Mouse (Mus musculus) neural tube, embryonic 13.5 days (tissue): ENCODE measurements around the gene Usp32. TPM values are rescaled to one million over a fixed set of nuclear protein-coding genes. Genes with fewer than 3 reads are reported as not detected.
A peak's percentile ranks its signal among the peaks of the same experiment; 100 is the strongest.

Source experiments
- ATAC-seq: fragments of 200-750 bp; cut with Nextera tagmentation; 2 replicates; pipeline ENCODE4 v1.8.0; 2017; ENCODE audit warnings: low read depth, mild to moderate bottlenecking, moderate TSS enrichment, moderate library complexity
- H3K27ac ChIP-seq: fragments of 300-500 bp; sonication (generic); replicated peaks from 2 replicates; pipeline ENCODE4 v1.5.1; 2015; ENCODE audit warnings: moderate library complexity, mild to moderate bottlenecking, inconsistent platforms
- H3K27me3 ChIP-seq: fragments of 300-500 bp; sonication (generic); 2 replicates; pipeline ENCODE4 v1.6.1; 2015; ENCODE audit warnings: mild to moderate bottlenecking, inconsistent platforms
- H3K36me3 ChIP-seq: fragments of 300-500 bp; sonication (generic); 2 replicates; pipeline ENCODE4 v1.6.1; 2015; ENCODE audit warnings: mild to moderate bottlenecking, inconsistent platforms
- H3K4me1 ChIP-seq: fragments of 300-500 bp; sonication (generic); replicated peaks from 2 replicates; pipeline ENCODE4 v1.6.1; 2015; ENCODE audit warnings: inconsistent platforms
- H3K4me2 ChIP-seq: fragments of 300-500 bp; sonication (generic); 2 replicates; pipeline ENCODE4 v1.6.1; 2015; ENCODE audit warnings: inconsistent platforms, mild to moderate bottlenecking, moderate library complexity
- H3K4me3 ChIP-seq: fragments of 300-500 bp; sonication (generic); 2 replicates; pipeline ENCODE4 v1.5.1; 2015; ENCODE audit warnings: mild to moderate bottlenecking, inconsistent platforms
- H3K9ac ChIP-seq: fragments of 300-500 bp; sonication (generic); 2 replicates; pipeline ENCODE4 v1.6.1; 2015; ENCODE audit warnings: moderate library complexity, mild to moderate bottlenecking, inconsistent platforms
- H3K9me3 ChIP-seq: fragments of 300-500 bp; sonication (generic); 2 replicates; pipeline ENCODE4 v1.6.1; 2016; ENCODE audit warnings: inconsistent platforms
- WGBS: fragments of 180-500 bp; shearing (Covaris S2); methylation state at CpG from one replicate; pipeline ENCODE4 v1.1.7; 2015; 5-methylcytosine and 5-hydroxymethylcytosine counted together
- polyA plus RNA-seq: library from polyadenylated mRNA; unstranded; fragments of >200 nt; fragmentation: Nextera tagmentation; extraction: Ambion mirVana; gene quantifications from 2 replicates; pipeline ENCODE4 v1.2.1, GENCODE M21; 2015

Gene Usp32
- polyA plus RNA-seq, 1 experiment from 2014 or later, result 11.6 TPM

- peaks cover 47% of the 10 kb centered on the region for H3K27me3 ChIP-seq
- no peak within 1 kb of the TSS for H3K27ac ChIP-seq
- H3K4me3 ChIP-seq, result peak within 1 kb of the TSS; percentile 35
- peak; percentile 40; the same call in 1 of the 2 replicates for ATAC-seq
- peak within 1 kb of the TSS; percentile 64 for H3K4me2 ChIP-seq
- peak within 1 kb of the TSS; percentile 53 for H3K9ac ChIP-seq
- no peaks in the 10 kb centered on the region for H3K36me3 ChIP-seq
- WGBS, result 2% methylated on average over 49 of the region's 49 CpGs
- H3K4me1 ChIP-seq, result peaks cover 21% of the 10 kb centered on the region
- H3K9me3 ChIP-seq, result no peaks in the 10 kb centered on the region
Measured at GRCm38 (mm10) chr11:84957591-84958270, 182.2 kb downstream of the Usp32 start, which contains the start of gene Car4. TSS of gene Car4 (plus strand) at chr11:84957786.

DNA sequence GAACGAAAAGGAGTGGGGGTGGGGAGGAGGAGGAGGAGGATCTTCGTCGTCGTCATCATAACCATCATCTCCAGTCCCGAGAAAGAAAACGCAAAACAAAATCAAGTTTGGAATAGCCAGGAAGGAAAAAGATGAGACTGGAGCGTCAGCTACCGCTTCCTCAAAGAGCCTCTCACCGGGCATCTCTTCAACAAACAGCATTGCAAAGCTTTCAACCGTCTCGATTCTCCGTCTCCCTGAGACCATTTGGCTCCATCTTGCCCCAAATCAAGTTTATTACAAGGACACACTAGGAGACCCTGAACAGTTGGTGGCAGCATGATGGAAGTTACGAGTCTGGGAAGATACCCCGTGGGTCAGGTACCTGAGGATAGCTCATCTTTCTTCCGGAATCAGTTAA, 182.8 kb downstream of the Usp32 start:
- Histone ChIP-seq H3K27me3 (peaks cover 47% of the 10 kb centered on the region), H3K4me2 (peak overlapping the region; percentile 64)
- ATAC-seq, result no peak

GRCm38 (mm10) chr11:84956400-84956799, 183.6 kb downstream of the Usp32 start:
- H3K4me3 ChIP-seq, result no peak overlapping the region
- H3K4me2 ChIP-seq, result no peak overlapping the region
- H3K27ac ChIP-seq, result no peak overlapping the region
- H3K4me1 ChIP-seq, result peaks cover 21% of the 10 kb centered on the region
- H3K36me3 ChIP-seq, result no peaks in the 10 kb centered on the region
- WGBS, result 37% methylated on average over 5 of the region's 5 CpGs
- no peak overlapping the region for H3K9ac ChIP-seq
- peaks cover 47% of the 10 kb centered on the region for H3K27me3 ChIP-seq
- no peak for ATAC-seq
- no peaks in the 10 kb centered on the region for H3K9me3 ChIP-seq

More for the DNA sequence above, 182.8 kb downstream of the Usp32 start:
- 0 out of 2 replicates have a peak overlapping the region, but pooled peaks have one; percentile 53 for H3K9ac ChIP-seq
- peak overlapping the region; percentile 35 for H3K4me3 ChIP-seq
- H3K36me3 ChIP-seq, result no peaks in the 10 kb centered on the region
- peaks cover 21% of the 10 kb centered on the region for H3K4me1 ChIP-seq
- no peaks in the 10 kb centered on the region for H3K9me3 ChIP-seq
- no peak overlapping the region for H3K27ac ChIP-seq
- 9% methylated on average over 15 of the region's 15 CpGs for WGBS

GRCm38 (mm10) chr11:84952611-84953010, 187.3 kb downstream of the Usp32 start:
- no peak for ATAC-seq
- Histone ChIP-seq H3K27ac (no peak overlapping the region), H3K4me1 (peaks cover 6% of the 10 kb centered on the region), H3K9me3 (no peaks in the 10 kb centered on the region), H3K4me3 (no peak overlapping the region), H3K4me2 (no peak overlapping the region), H3K27me3 (peaks cover 19% of the 10 kb centered on the region), H3K36me3 (no peaks in the 10 kb centered on the region), H3K9ac (no peak overlapping the region)
- WGBS, result 56% methylated on average over 2 of the region's 2 CpGs

- Histone ChIP-seq H3K9me3 (no peaks in the 10 kb centered on the region), H3K27ac (no peak overlapping the region), H3K36me3 (no peaks in the 10 kb centered on the region), H3K4me1 (peaks cover 18% of the 10 kb centered on the region), H3K4me3 (no peak overlapping the region), H3K4me2 (no peak overlapping the region), H3K27me3 (peaks cover 6% of the 10 kb centered on the region; the same call in 1 of the 2 replicates), H3K9ac (no peak overlapping the region)
- WGBS, result 62% methylated on average over 3 of the region's 3 CpGs
- no peak for ATAC-seq
Measured at GRCm38 (mm10) chr11:84948526-84948925, 191.4 kb downstream of the Usp32 start.

DNA sequence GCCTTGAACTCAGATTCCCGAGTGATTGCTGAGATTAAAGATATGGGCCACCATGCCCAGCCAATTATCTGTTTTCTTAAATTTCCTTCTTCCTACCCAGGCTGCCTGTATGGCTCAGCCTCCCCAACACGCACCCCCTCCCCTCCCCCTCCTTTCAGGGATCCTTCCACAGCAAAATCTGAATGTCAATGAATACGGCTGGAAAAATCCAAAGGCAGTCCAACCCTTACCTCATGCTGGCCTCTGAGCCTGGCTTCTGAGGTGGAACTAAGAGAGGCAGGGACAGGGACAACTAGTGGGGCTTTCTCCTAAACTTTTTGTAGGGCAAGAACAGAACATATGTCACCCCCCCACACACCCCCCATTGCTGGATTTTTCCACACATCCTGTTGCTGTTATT, 191.8 kb downstream of the Usp32 start:
- H3K9me3 ChIP-seq, result no peaks in the 10 kb centered on the region
- ATAC-seq, result no peak
- 46% methylated on average over 3 of the region's 3 CpGs for WGBS
- H3K27me3 ChIP-seq, result peaks cover 10% of the 10 kb centered on the region
- no peak overlapping the region for H3K4me2 ChIP-seq
- no peak overlapping the region for H3K9ac ChIP-seq
- H3K4me1 ChIP-seq, result peaks cover 21% of the 10 kb centered on the region
- no peaks in the 10 kb centered on the region for H3K36me3 ChIP-seq
- no peak overlapping the region for H3K27ac ChIP-seq
- H3K4me3 ChIP-seq, result no peak overlapping the region

GRCm38 (mm10) chr11:84947206-84947605, 192.8 kb downstream of the Usp32 start:
- H3K4me3 ChIP-seq, result no peak overlapping the region
- H3K9me3 ChIP-seq, result no peaks in the 10 kb centered on the region
- peaks cover 15% of the 10 kb centered on the region for H3K27me3 ChIP-seq
- H3K27ac ChIP-seq, result no peak overlapping the region
- peaks cover 21% of the 10 kb centered on the region for H3K4me1 ChIP-seq
- no peak overlapping the region for H3K4me2 ChIP-seq
- no peak for ATAC-seq
- WGBS, result 58% methylated on average over 6 of the region's 6 CpGs
- no peak overlapping the region for H3K9ac ChIP-seq
- H3K36me3 ChIP-seq, result no peaks in the 10 kb centered on the region

- no peaks in the 10 kb centered on the region for H3K9me3 ChIP-seq
- H3K4me1 ChIP-seq, result peaks cover 21% of the 10 kb centered on the region
- 74% methylated on average over 3 of the region's 3 CpGs for WGBS
- no peak for ATAC-seq
- no peak overlapping the region for H3K4me2 ChIP-seq
- H3K9ac ChIP-seq, result no peak overlapping the region
- H3K27me3 ChIP-seq, result peaks cover 15% of the 10 kb centered on the region
- H3K4me3 ChIP-seq, result no peak overlapping the region
- no peaks in the 10 kb centered on the region for H3K36me3 ChIP-seq
- no peak overlapping the region for H3K27ac ChIP-seq
Measured at GRCm38 (mm10) chr11:84945841-84946240, 194.1 kb downstream of the Usp32 start.

GRCm38 (mm10) chr11:84944639-84945435, 195.1 kb downstream of the Usp32 start:
- Histone ChIP-seq H3K9me3 (no peaks in the 10 kb centered on the region), H3K9ac (no peak overlapping the region), H3K4me1 (peaks cover 22% of the 10 kb centered on the region), H3K27me3 (peaks cover 15% of the 10 kb centered on the region), H3K36me3 (no peaks in the 10 kb centered on the region), H3K4me3 (no peak overlapping the region), H3K4me2 (0 out of 2 replicates have a peak overlapping the region, but pooled peaks have one; percentile 15), H3K27ac (no peak overlapping the region)
- 6% methylated on average over 12 of the region's 12 CpGs for WGBS
- no peak for ATAC-seq

GRCm38 (mm10) chr11:84943948-84944347, 196.0 kb downstream of the Usp32 start:
- peaks cover 28% of the 10 kb centered on the region for H3K4me1 ChIP-seq
- under 1% methylated on average over 15 of the region's 15 CpGs for WGBS

DNA sequence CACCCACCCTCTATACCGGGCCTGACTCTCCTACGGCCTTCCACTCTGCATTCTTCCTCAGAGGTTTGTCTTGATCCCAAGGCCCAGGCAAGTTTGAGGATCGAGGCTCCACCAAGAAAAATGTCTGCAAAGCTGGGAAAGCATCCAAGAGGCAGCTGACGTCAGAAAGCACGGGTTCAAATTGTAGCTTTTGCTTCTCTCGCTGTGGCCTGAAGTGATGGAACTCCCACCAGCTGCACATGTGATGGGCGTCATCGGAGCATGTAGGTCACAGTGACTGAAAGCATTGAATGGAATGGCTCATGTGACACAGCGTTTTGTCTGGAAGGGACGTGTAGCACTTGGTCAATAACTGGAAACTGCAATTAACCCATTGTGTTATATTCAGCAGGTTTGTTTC, 199.8 kb downstream of the Usp32 start:
- H3K4me2 ChIP-seq, result no peak overlapping the region
- WGBS, result 73% methylated on average over 10 of the region's 10 CpGs
- ATAC-seq, result no peak
- H3K27me3 ChIP-seq, result peaks cover 15% of the 10 kb centered on the region
- no peak overlapping the region for H3K9ac ChIP-seq
- H3K4me1 ChIP-seq, result peaks cover 26% of the 10 kb centered on the region
- no peaks in the 10 kb centered on the region for H3K9me3 ChIP-seq
- H3K27ac ChIP-seq, result no peak overlapping the region
- H3K36me3 ChIP-seq, result no peaks in the 10 kb centered on the region
- H3K4me3 ChIP-seq, result no peak overlapping the region

More at GRCm38 (mm10) chr11:84943948-84944347, 196.0 kb downstream of the Usp32 start:
- Histone ChIP-seq H3K36me3 (no peaks in the 10 kb centered on the region), H3K27ac (no peak overlapping the region), H3K9me3 (no peaks in the 10 kb centered on the region), H3K4me2 (peak overlapping the region; percentile 45), H3K4me3 (no peak overlapping the region), H3K27me3 (peaks cover 15% of the 10 kb centered on the region), H3K9ac (no peak overlapping the region)
- no peak for ATAC-seq

DNA sequence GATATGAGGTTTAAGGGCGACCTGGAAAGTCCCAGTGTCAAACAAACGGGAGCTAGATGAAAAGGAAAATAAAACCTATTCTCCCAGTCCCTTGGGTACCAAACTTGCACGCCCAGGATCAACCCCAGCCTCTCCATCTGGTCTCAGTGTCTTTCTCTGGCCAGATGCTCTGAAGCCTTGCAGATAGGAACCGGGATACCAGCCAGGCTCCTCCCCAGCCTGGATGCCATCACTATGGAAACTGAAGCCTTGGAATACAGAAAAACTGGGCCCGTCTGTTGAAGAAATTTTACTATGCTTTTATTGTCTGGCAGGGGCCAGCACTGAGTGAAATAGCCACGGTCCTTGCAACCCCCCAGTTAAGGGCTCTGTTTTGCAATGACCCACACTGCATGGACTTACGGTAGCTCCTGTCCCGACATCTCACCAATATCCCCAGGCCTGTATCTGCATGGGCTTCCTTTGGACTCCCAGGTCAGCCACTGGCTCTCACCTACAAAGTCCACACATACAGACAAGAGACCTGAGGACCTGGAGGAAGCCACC, 200.4 kb downstream of the Usp32 start:
- no peak for ATAC-seq
- 41% methylated on average over 8 of the region's 8 CpGs for WGBS
- no peak overlapping the region for H3K4me2 ChIP-seq
- H3K9ac ChIP-seq, result no peak overlapping the region
- H3K9me3 ChIP-seq, result no peaks in the 10 kb centered on the region
- peaks cover 15% of the 10 kb centered on the region for H3K27me3 ChIP-seq
- no peaks in the 10 kb centered on the region for H3K36me3 ChIP-seq
- H3K27ac ChIP-seq, result no peak overlapping the region
- peaks cover 20% of the 10 kb centered on the region for H3K4me1 ChIP-seq
- H3K4me3 ChIP-seq, result no peak overlapping the region
